Mouse (Mus musculus) spleen, postnatal 4 days (tissue): ENCODE measurements around the gene Negr1.

Experiments used
- DNase-seq, 2 experiments: peaks; one replicate each; pipeline ENCODE4 v3.0.0; 2022; ENCODE audit warnings: low spot score in 2 of 2

Negr1 gene

DNA sequence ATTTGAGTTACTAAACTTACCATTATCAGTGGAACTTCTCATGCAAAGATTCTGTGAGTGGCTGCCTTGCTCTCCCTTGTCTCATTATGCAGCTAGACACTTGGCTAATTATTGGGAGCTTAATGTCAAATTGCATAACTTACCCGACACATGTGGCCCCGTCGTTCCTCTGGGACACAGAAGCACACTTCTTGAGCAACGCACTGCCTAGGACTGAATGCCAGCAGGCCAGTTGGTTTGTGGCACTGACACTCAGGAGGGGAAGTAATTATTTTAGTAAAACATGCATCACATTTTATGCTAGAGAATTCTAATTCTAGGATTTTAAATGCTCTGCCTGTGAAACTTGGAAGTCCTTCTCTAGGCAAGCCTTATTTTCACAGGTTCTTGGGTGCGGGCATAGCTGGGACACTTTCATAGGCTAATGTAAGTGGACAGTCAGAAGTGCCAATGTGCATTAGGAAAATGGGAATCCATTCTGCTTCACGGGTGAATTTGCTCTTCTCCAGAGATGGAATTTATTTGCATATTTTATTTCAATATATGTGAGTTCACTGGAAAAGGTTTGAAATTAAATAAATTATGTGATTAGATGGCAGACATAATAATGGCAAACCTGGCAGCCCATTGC is 234.6 kb downstream of the Negr1 start:
- DNase-seq = no peak

DNA sequence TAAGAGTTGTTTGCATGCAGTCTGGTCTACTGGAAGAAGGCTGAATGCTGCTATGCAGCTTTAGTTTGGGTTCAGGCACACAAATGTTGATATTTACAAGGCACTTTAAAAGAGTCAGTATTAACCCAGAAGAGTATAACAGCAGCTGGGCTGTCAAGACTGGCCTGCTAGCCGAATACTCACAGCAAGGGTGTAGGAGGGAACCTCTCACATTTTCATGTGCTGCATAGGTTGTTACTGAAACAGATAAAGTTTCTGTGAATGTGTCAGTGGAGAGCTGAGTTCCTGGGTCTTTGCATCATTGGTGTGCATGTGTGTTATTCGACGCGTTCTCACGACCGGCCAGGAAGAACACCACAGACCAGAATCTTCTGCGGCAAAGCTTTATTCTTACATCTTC is 237.6 kb downstream of the Negr1 start:
- no peak for DNase-seq

DNA sequence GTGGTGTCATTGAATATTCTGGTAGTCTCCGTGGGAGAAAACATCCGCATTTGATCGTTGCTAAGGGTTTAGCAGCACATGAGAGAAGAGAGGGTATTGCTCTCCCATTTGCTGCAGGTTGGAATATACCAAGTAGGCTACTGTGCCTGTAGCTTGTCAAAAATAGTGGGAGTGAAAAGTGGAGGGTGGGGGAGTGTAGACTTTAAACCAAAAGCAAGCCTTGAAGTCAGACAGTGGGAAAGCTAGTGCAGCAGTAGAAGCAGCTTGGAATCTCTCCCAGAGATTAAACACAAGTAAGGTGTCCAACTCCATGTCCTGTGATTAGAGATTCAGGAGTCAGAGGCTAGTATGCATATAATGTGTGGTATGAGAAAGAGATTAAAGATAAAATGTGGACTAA is 248.2 kb downstream of the Negr1 start:
- DNase-seq = no peak

DNA sequence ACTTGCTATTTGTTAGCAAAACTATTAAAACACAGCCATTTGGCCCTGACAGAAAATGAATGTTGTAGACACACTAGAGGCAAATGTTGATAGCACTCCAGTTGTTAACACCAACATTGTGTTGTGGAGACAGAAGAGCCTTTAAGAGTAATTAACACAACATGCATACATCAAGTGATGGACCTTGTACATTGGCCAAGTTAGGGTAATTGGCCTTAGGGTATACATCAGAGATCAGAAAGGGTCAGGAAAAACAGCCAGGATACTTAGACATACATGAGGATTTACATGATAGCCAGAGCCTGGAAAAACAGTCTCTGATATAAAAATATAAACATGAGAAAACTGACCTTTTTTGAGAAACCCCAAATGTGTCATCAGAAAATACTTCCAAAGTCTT is 255.3 kb downstream of the Negr1 start:
- no peak for DNase-seq

DNA sequence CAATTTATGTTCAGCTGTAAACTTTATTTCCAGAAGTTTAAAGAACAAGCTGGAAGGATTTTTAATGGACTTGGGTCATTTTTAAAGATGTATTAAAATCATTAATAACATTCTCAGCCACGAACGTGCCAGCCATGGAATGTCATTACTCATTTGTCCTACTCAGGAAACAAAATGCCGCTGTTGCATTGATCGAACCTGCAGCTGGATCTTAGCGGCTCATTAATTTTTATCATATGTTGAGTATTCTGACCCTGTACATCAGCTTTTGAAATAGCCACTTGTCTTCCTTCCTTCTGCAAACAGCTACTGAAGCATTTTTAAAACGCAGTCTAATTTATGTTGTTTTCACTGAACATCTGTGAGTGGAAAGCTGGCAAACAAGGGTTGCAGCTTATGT is 255.9 kb downstream of the Negr1 start:
- DNase-seq = no peak

DNA sequence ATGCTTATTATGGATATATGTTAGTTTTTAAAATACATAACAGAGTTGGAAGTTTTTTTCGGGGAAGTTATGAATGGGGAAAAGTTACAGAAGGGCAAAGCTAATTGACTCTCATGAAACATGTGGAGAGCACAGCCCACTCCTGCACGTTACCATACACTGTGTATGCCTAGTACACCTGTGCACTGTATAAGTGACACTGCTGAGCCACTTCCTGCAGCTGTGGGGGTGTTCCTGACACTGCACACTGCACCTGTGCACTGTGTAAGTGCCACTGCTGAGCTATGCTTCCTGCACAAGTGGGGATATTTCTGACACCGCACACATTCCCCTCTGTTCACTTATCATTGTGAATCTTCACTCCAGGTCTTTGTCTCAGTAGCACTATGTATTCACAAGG is 261.4 kb downstream of the Negr1 start:
- no peak for DNase-seq

DNA sequence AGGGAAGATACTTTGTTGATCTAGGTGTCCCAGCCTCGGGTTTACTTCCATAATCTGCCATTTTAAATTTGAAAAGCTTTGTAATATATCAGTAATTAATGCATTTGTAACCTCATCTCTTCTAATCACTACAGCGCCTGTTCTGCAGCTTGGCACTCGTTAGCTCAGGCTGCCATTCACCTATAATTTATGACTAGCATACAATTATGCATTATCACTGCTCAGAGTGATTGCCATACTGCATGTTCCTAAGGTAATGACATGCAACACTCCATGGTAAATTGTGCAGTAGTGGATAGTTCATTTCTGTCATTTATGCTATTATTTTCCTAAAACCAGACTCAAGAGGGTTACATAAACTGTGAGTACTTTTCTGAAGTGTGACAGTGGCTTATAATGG is 272.3 kb downstream of the Negr1 start:
- no peak for DNase-seq

DNA sequence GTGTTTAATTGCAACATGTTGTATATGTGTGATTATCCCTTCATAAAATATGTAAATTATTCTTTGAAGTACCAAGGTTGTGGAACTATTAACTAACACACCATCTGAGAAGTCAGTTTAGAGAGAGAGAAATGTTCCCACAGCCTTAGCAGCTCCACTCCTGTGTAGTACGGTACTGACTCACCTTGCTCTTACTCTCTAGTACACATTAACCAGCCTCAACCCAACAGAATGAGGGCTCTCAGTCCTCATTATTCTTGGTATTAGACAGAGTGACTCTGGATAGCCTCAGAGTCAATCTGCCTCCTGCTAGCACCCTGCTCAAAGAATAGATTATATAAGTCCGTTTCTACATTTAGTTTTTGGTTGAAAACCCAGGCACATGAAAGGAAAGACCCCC is 277.0 kb downstream of the Negr1 start:
- DNase-seq = no peak

DNA sequence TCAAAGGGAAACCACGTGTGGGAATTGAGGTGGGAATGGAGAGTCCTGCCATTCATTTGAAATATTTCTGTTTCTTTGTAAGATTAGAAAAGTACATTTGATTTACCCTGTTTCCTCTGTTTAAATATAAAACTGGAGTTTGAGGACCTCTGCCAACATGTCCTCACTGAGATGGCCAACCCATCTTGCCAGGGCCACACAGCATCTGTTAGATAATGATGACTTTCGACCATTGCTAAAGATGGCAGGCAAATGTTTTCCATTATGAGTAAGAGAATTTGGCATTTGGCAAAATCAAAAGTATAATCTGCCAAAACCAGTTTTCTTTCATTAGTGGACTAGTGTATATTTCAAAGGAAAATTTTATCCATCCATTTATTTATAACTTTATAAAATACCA is 286.8 kb downstream of the Negr1 start:
- DNase-seq = no peak

DNA sequence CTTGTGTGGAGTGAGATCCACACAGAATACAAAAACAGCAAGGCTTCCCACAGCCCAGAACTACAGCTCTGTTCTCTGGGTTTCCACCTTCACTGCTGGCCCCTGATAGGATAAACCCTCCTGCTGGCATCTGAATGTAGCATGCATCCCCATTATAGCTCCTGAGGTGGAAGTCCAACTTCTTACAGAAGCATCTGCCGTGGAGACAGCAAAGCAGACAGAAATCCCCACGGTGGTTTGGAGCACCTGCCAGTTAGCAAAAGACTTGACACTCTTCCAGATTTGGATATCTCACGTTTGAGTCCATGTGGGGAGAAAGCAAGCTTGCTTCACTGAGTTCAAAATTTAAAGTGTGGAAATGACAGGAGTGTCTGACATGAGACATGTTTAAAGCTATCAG is 290.3 kb downstream of the Negr1 start:
- DNase-seq = no peak

DNA sequence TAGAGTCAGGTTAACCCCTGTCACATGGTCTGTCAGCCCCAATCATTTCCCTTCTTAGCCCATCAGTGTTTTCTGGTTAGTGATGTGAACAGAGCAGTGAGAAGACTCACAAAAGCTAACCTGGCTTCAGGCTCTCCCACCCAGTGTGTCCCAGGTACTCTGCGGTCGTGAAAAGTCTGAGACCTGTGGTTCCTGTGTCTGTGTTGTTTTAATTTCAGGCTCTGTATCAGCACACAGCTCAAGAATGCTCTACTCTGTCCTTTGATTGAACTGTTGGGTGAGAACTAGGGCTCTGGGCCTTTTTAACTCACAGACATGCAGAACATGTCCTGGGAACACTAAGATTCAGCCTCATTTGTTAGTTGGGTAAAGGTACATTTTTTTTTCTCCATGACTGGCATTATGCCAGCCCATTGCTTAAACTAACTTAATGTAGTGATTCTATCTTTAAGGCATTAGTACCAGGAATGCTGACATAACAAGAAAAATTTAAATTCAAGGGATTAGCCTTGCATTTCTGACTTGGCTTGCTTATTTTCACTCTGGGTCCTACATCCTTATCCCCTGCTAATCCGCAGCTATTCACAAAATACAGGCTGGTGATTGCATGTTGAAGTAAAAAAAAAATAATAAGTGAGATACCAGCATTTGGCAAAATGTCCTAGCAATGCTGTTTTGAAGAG is 308.8 kb downstream of the Negr1 start:
- DNase-seq = no peak

DNA sequence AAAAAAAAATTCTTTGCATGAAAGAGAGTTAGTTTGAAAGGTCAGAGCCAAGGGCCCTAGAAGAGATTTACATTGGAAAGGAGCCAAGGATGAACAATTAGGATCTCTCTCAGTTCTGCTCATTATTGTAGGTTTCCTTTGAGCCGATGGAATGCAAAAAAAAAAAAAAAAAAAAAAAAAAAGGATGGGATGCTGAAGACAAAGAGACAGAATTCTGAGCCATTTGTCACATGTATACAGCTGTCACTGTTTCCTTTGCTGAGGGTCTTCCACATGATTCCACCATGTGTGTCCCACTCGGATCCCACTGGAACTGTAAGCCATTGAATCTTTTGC is 309.3 kb downstream of the Negr1 start:
- no peak for DNase-seq

DNA sequence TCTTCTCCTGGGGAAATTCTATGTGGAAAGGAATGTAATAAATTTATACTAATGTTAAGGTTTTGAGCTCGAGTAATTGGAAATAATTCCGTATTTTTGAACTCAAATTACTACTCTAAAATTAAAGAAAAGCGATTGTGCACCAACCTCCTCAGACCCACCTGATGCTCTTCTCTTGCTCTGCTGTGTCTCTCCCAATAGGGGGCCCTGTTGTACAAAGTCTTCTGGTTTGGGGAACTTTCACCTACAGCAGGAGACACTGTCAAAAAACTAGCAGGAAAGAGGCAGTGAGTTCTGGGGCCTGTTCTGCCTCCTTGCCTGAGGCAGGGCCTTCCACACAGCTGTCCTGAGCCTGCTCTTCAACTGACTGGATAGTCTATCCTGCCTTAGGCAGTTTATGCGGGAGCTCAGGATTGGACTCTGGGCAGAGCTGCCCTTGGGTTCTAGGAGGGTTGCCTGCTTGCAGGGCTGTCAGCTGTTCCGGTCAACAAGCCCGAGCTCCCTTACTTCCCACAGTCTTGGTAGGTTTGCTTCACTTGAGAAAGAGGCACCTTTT is 310.1 kb downstream of the Negr1 start:
- DNase-seq = no peak

DNA sequence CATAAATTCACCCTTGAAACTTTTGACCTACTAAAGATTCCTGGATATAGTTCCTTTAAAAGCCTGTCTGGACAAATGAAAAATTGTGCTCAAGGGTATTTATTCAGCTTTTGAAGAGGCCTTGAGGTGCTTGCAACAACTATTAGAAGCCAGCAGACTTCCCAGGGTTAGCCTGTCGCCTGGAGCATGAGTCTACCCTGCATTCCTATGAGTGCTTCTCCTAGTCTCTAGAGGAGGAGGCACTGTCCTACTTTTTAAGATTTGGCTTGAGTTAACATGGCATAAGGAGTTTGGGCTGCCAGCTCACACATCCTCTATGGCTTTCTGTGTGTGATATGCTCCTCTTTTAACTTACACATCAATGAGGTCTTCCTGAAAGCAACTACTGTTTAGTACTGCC is 315.0 kb downstream of the Negr1 start:
- no peak for DNase-seq

DNA sequence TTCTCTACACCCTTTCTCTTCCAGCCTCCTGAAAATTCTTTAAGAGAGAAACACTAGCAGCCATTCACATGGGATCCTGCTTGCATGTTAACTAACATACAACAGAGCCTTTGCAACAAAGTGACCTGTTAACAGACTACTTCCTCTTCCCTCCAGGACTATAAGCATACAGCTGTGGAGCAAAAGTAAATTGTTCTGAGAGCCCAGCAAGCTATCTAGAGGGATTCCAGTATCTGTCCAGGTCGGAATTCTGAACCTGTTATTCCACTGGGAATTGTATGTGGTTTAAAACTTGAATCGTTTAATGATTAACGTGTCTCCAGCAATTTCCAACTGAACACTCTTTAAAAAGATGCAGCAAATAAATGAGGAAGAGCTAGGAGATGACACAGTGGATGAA is 320.5 kb downstream of the Negr1 start:
- DNase-seq = no peak

DNA sequence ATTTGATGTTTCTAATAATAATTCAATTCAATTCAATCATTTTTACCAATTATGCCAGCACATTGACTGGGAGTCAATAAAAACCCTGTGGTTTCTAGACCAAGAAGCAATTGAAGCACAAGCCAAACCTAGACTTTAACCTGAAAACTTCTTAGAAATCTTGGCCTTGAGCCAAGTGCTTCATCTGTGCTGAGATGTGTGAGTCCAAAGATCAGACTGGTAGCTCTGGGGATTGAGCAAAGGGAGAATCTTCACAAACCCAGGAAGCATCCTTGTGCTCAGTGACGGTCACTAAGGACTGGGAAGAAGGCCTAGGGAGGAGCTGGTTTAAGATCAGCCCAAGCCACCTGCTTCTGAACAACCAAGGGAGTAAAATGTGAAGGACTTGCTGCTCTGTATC is 322.3 kb downstream of the Negr1 start:
- DNase-seq = no peak

DNA sequence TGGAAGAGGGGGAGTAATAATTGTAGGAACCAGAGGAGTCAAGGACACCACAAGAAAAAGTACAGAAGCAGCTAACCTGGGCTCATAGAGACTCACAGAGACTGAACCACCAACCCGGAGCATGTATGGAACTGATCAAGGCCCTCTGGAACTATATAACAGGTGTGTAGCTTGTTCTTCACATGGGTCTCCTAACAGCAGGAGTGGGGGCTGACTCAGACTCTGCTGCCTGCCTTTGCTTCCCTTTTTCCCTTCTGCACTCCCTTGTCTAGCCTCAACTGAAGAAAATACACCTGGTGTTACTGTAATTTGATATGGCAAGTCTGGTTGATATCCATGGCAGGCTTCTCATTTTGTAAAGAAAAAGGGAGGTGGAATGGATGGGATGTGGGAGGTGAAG is 324.1 kb downstream of the Negr1 start:
- no peak for DNase-seq

DNA sequence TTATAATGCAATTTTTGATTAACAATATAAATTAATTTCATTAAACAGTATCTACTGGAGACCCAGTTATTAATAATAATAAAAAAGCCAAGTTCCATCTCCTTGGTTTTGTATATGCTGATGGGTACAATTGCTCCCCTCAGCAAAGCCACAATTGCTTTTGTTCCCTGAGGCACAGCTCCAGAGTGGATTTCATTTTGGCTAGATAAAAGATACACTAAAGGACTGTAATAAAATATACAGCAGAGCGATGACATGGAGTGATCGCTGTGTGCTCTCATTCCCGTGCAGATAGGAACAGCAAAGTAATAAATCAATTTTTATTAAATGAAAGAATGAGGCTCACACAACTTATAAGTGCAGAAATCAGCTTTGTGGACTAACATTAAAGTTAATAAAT is 325.3 kb downstream of the Negr1 start:
- no peak for DNase-seq

DNA sequence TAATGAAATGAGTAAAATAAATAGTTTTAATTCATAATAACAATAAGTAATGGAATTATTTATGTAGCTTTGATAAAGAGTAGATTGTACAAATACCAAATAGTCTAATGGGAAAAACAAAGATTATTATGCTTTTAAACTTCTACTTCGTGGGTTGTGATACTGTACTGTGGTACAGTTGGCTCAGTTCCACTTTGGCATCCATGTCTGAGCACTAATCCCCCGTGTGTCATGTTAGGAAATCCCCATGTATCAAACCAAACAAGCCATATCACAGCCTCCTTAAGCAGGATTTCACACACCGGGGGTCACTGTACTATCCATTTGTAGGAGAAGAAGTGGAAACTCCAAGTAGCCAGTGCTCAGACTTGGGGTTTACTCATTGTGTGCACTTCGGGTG is 329.4 kb downstream of the Negr1 start:
- DNase-seq = no peak

DNA sequence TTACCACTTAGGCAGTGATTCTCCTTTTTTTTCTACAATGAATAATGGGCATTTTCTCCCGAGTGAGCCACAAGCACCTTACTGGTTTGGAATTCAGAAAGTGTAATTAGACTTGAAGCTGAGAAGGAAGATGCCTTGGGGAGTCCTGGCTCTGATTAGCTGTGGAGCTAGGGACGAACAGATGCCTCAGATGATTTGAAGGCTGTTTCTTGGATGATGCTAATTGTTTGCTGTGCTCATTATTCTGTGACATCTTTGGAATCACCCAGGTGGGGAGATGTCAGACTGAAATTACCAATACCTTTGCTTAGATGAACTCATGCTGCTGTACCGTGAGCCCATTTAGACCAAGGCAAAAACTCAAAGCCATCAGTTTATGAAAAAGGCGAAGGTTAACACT is 333.7 kb downstream of the Negr1 start:
- DNase-seq = no peak

DNA sequence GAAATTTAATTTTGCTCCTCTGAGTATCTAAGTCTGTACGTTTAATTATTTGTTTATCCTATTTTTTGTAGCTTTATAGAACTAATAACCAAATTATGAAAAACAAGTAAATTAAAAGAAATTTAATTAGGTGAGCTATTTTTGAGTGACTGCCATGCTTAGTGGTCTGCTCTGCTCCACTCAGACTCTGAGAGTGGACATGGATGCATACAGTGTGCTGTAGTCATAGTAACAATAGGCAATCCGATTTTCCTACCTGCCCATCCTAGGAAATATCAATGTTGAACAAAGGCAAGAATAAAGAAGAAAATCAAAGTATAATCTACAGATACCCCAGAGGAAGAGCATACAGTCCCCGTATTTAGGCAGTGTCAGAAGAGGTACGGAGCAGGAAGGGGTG is 334.5 kb downstream of the Negr1 start:
- no peak for DNase-seq

DNA sequence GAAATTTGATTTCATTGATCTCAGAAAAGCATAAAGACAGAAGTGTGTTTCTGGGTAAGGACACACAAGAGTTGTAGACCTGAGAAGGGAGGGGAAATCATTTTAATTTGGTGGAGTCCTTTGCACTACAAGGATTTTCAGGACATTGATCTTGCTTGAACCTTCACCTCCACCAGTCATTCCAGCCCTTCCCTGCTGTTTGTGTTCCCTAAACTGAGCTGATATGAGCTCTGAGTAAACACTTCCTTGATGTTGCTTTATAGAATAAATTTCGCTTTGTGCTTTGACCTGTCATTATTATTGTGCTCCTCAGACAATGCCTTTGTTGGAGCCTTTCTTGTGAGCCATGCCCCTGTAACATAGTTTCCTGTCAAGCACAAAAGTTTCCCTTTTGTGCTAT is 335.0 kb downstream of the Negr1 start:
- DNase-seq = no peak

DNA sequence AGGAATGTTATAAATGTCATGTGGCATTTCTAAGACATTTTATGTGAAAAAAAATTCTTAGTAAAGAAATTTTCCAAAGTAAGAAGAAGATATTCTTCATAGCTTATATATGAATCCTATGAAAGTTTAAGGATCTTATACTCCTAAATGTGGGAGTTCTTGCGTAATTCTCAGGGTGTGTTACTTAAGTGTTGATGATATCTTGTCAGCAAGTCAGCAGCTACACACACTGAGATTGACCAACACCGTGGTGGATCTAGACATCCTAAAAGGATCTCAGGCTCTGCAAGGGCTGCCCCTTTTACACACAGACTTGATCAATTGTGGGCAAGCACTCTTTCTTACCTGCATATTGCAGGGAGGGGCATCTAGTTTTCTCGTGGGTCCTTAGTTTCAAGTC is 339.5 kb downstream of the Negr1 start:
- no peak for DNase-seq
